Mouse (Mus musculus): ENCODE measurements around the gene Klhl3.

Klhl3 gene

GRCm38 (mm10) chr13:57960254-57960653, 153.1 kb downstream of the Klhl3 start:
- DNase-seq (ENCODE audit: low spot score in 2 of 2) = no peak

GRCm38 (mm10) chr13:57959806-57960205, 153.6 kb downstream of the Klhl3 start:
- no peak for DNase-seq (ENCODE audit: low spot score in 2 of 2)
